Mouse (Mus musculus) forelimb bud, embryonic 11.5 days (tissue): ENCODE measurements around the gene Nrxn1.

ENCODE experiments used
- DNase-seq: peaks from one replicate; pipeline ENCODE4 v3.0.0-alpha.2; 2012; ENCODE audit warnings: low read depth, low spot score

Gene Nrxn1

GRCm38 (mm10) chr17:90451384-90451783, 641.5 kb downstream of the Nrxn1 start:
- DNase-seq: no peak

- no peak for DNase-seq
Observed at GRCm38 (mm10) chr17:90443067-90443466, 649.8 kb downstream of the Nrxn1 start.

- DNase-seq: no peak
Observed at GRCm38 (mm10) chr17:90435836-90436235, 657.0 kb downstream of the Nrxn1 start.

- no peak for DNase-seq
Observed at GRCm38 (mm10) chr17:90435371-90435770, 657.5 kb downstream of the Nrxn1 start.

- no peak for DNase-seq
Observed at GRCm38 (mm10) chr17:90430211-90430610, 662.7 kb downstream of the Nrxn1 start.

- no peak for DNase-seq
Observed at GRCm38 (mm10) chr17:90425974-90426373, 666.9 kb downstream of the Nrxn1 start.

DNA sequence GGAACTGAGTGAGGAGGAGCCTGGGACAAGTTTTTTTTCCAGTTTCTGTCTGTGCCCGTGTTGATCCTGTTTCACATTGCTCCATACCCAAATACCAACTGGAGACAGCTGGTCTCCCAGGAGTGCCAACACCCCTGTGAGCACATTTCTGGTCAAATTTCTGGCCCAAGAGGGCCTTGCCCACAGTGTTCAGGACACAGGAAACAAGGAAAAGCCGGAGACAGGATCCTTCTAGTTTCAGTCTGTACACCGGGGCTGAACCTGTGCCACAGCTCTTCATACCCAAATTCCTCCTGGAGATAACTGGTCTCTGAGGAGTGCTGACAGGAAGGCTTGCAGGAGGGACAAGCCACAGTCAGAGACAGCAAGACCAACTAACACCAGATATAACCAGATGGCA, 670.3 kb downstream of the Nrxn1 start:
- no peak for DNase-seq

DNA sequence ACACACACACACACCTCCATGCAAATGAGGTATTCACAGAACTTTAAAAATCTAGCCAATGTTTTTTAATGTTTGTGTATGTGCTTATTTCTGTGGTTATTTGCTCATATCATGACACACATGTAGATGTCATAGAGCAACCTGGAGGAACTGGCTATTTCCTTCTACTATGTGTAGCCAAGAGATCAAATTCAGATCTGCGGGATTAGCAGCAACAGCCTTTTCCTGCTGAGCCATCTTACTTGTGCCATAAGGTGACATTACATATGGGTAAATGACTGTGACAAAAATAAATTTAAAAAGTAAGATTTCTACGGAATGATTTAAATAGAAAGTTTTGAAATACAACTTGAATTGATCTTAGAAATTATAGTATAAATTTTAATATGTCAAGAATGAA, 672.1 kb downstream of the Nrxn1 start:
- DNase-seq: no peak

- DNase-seq: no peak
Observed at GRCm38 (mm10) chr17:90419615-90420014, 673.3 kb downstream of the Nrxn1 start.

DNA sequence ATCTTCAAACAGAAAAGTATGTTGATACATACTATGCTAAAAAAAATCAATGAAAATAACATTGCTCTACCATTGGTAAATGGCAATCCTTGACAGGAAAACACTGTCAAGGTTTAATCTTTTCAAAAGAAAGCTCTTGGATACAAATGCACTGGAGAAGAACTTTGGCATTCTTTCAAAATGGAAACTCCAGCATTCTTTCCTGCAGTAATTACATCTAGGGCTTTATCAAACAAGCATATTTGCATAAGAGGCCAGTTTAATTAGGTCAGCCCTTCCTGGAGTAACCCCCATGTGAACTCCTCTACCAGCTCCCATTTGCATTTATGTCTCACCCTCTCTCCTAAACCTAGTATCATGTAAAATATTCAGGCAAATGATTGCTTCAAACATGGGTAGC, 696.5 kb downstream of the Nrxn1 start:
- no peak for DNase-seq

- DNase-seq: no peak
Observed at GRCm38 (mm10) chr17:90394606-90395005, 698.3 kb downstream of the Nrxn1 start.

DNA sequence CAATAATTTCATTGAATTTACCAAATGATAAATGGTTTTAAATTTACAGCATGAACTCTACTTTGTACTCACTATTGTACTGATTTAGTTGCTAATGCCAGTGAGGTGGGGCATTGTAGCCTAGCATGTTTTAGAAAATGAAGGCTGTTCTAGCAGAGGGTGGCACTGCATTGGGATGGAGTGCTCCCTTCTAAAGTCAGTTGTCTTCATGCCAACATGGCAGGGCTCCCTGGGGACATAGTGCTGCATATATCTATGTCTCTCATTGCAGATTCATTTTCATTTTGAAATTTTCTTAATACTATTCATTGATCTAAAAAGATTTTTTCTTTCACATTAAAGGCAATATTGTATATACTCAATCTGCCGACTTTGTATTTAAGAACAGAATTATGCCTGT, 700.1 kb downstream of the Nrxn1 start:
- DNase-seq: no peak

DNA sequence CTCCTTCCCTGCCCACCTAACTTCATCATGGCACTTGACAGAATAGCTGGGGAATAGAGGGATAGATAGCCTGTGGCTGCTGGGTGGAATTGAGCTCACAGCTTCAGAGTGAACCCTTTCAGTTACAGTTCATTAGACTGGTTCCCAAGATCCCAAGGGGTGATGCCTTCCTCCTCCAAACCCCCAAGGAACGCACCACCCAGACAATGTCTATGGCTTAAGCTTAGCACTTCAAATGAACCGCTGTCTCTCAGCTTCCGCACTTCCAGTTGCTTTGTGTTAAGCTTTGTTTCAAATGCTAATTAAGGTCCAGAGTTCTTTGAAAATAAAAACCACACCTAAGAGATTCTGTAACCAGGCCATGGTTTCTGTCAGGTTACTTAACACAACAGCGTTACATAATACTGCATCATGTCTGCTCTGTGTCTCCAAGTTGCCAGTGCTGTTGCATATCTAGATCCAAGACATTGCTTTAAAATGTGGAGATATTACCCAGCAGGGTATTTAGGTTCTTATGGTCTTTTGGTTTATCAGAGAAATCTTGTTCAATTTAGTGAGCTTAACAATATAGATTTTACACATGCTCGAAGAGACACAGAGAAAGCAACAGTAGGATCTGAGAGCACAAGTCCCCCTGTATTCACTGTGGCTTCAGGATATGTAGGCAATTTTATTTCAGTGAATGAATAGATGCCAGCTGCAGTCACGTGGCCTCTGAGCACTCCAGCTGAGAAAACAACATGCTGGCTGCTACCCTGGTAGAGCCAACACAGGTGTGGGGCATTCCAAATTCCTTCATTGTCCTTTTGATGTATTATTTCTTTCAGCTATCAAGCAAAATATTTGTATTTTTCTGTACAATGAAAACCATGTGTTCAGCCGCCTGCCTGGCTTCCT, 702.3 kb downstream of the Nrxn1 start:
- DNase-seq: peak; percentile 33

DNA sequence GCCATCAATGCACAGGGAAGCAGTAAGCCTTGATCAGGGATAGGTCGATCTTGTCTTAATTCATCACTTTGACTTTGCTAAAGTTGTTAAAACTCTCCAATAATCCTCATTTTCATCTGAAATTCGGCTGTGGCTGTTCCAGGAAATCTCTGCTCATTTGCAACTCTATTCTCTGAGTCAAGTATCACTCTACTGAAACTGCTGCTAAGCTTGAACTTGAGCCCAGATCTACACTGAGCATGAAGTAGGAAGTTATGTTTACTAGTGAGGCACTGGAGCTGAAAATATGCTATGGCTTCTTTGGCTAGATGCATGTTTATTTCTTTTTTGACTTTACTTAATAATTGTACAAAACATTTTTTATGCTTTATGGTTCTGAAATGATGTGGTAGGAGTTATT, 708.0 kb downstream of the Nrxn1 start:
- no peak for DNase-seq

GRCm38 (mm10) chr17:90382496-90383443, 710.1 kb downstream of the Nrxn1 start:
- DNase-seq: no peak

DNA sequence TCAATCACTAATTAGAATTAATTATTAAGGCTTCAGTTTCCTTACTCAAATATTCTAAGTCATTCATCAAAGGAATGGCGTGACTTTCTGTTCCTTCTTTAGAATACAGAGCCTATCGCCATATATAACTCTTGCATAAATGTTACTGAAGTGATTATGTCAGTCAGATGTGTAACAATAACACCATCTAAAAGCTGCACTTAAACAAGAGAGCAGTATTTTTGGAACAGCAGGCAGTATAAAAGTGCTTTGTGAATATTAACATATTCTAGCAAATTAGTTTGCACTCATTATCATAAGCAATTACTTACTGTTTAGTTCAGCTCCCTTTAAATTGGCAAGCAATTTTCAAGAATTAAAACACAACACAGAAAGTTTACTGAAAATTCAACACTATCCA, 716.3 kb downstream of the Nrxn1 start:
- DNase-seq: no peak

GRCm38 (mm10) chr17:90362169-90362568, 730.7 kb downstream of the Nrxn1 start:
- DNase-seq: no peak

DNA sequence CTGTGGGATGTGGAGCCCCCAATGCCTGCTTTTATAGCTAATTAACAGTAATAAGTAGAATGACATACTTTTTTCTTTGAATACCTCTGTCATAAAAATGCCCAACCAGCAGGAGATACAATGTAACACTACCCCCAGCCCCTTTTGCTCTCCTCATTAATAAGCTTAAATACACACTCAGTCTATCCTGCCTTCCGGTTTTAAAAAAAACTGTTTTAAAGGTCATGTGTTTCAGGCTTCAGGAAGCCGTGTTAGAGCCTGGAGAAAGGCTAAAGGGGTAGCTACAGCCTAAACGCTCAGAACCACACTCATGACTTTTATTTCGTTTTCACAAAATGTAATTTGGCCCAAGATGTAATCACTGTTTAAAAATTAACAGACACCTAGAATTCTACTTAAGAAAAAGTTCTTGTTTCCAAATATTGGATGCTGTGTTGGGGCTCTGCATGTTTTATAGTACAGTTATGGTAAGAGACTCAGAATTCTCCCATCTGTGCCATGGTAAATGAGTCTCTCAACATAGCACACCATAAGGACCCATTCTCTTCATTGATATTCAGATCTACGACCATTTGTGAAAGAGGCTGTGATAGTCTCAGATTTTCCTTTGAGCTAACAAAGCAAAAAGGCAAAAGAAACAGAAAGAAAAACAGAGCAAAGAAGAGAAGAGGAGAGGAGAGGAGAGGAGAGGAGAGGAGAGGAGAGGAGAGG, 743.3 kb downstream of the Nrxn1 start:
- peak; percentile 23 for DNase-seq

- no peak for DNase-seq
Observed at GRCm38 (mm10) chr17:90346735-90347475, 746.0 kb downstream of the Nrxn1 start.

GRCm38 (mm10) chr17:90333445-90333844, 759.4 kb downstream of the Nrxn1 start:
- no peak for DNase-seq

DNA sequence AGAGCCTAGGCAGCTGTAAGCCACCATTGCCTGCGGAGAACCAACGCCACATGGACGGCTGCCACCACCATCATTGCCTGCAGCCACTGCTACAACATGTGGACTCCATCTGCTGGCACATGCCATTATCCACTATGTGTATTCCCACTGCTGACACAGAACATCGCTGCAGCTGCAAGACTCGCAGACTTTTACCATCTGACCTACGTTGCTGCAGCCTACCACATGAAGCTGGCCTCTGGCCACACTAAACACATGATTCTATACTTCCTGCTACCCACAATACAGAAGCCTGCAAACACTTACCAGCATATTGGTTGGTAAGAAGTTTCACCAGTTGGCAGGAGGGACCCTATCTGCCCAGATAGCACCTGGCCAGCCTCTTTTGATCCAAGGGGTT, 769.2 kb downstream of the Nrxn1 start:
- peak; percentile 2 for DNase-seq
